Mouse (Mus musculus) large intestine, adult 2 months (tissue): ENCODE measurements at regions not wholly inside any gene's neighbourhood (a gene's known extent, or its start where the extent isn't known, plus 50 kb on each side); places are given as distances from the start of the nearest gene placed in this dataset.

Source experiments
- DNase-seq: peaks from one replicate; pipeline ENCODE4 v3.0.0-alpha.2; 2012; ENCODE audit warnings: low read depth, low spot score
- WGBS: fragments of 180-500 bp; shearing (Covaris S2); methylation state at CpG from one replicate; pipeline ENCODE4 v1.1.7; 2018; 5-methylcytosine and 5-hydroxymethylcytosine counted together

DNA sequence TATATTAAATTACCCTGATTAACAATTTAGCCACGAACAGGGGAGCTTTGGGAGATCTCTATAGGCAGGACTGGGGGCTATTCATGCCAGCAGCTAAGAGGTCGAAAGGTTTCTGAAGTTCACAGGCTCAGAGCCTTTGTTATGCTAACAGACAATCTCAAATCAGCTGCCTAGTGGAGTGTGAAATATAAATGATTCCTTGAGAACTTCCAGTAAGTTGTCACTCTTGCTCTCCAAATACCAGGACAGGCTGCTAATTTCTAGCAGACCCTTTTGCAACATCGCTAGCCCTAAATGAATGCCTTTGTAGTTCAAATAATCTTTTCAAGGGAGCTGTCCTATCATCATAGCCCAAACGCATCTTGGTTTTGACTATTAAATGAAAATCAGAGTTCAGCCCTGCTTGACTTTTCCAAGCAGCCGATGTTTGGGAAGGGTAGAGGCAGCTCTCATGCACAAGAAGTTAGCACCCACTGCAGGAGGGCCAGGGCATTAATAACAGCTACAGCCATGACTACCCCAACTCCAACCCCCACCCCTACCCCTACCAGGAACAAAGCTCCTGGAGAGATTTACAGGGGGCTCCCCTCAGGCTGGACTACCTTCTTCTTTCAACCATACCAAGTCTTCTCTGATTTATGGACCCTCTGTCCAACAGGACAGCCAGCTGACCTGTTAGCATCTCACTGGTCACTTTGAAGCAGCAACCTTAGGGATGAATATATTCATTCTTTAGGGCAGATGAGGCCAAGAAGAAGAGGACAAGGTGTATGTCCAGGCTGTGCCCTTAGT is 162.2 kb upstream of the Tmem161b start:
- WGBS = 37% methylated on average over 5 of the region's 5 CpGs

DNA sequence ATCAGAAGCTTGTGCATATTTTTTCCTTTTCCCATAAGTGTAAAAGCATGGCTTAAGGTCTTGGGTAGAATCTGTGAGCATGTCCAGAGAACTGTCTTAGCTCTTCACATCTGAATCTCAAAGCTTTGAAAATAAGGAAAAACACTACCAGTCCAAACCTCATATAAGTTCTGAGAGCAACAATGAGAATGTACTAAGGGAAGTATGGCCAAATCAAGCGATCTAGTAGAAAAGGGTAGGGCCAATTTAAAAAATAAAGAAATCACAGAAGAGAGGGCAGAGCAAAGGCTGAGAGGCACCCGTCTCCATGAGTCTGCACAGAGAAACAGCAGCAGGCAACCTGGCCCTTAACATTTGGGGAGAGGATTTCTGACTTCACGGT is 161.7 kb upstream of the Tmem161b start:
- no peak for DNase-seq
- 65% methylated on average over 3 of the region's 3 CpGs for WGBS

More for the DNA sequence above, 162.2 kb upstream of the Tmem161b start:
- no peak for DNase-seq

DNA sequence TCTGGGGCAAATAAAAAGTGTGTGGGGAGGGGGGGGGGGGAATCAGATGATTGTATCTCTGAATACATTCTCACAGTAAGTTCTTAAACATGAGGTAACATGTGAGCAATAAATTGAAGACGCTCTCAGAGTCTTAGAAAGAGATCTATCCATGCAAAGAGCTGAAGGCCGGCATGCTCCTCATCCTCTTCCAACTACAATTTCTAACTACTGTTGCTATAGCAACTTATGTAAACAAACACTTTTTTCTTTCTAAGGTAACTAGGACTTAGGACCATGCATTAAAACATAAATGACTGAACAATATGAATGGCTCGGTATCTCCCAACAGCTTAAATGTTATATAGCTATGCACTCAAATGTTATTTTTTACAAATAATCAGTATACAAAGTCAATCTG is 161.2 kb upstream of the Tmem161b start:
- no peak for DNase-seq
- 61% methylated on average over 3 of the region's 3 CpGs for WGBS

DNA sequence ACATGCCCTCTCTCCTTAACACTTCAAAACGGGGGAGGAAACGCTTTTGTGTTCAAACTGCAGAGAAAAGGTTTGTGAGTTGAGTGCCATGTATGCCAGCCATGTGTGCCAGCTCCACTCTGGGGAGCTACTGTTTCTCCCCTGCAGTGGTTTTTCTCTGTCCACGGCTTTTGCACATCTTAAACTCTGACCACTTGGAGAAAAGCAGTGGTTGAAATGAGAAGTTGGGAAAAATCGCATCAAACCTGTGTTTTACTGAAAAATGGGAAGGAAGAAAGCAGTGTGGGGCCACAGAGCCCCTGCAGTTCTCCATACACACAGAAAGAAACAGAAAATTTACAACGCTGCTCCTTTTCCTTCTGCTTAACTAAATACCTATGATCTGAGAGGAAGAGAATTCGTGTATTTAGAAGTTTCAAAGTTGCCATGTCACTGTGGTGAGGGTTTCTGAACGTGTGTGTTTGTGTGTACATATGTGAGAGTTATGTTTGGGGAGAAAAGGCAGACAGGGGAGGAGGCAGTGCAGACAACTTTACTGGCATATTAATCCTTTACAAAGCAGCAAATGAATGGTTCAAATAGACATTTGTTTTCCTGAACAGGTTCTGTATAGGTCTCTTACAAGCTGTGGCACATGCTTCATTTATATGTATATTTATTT is 160.1 kb upstream of the Tmem161b start:
- DNase-seq = no peak
- WGBS = 21% methylated on average over 7 of the region's 7 CpGs

DNA sequence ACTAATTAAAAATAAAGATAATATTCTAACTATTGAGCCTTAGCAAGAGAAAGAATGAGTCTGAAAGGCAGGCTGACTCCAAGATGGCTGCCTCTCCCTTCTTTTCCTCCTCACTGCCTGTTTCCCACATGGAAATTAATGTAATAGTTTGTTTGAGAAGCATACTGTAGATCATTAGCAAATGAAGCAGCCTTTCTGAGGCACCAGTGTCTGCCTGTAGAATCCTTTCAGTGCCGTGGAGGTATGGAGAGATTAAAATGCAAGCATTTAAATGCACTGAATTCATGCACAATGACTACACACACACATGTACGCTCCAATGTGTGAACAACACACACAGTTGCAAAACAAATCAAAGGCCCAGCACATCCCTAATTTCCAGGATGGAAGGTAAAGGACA is 159.5 kb upstream of the Tmem161b start:
- WGBS = 53% methylated on average over 2 of the region's 2 CpGs
- no peak for DNase-seq

DNA sequence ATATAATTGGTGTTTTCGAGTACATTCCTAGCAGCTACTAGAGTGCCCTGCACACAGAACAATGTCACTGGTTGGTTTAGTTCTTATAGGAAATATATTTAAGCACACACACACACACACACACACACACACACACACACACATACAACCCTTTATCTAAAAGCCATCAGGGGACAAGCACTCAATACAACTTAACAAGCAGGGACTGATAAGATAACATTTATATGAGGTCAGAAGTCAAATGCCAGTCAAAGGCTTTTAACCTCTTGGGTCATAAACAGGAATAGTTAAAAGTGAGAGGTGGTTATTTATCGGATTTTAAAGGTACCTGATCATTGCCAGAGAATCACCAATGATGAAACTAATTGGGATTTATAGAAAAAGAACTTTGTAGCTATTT is 158.7 kb upstream of the Tmem161b start:
- no peak for DNase-seq
- WGBS = 16% methylated on average over 2 of the region's 2 CpGs

DNA sequence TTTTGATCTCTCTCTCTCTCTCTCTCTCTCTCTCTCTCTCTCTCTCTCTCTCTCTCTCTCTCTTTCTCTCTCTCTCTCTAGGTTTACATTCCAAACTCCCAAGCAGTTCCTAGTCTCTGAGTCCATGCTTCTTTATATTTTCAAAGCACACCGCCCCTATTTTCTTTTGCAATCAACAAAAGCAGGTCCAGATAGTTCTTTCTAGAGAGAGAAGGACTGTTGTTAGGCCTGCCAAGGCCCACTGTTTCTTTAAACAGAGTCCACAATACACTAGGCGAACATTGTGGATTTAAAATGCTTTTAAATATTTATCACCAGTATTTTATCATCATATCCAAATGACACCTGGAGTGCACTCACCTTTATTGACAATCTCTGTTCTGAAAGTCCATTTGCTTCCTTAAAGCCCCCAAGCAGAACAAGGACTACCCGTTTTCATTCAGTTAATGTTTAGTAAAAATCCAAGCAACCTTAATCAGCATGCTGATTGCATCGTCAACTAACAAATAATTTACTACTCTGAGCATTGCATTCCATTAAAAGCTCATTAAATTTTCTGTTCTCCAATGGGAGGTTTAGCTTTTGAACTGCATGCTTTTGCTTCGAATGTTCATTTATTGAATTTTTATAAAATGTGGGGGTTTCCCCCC is 157.7 kb upstream of the Tmem161b start:
- DNase-seq = no peak

DNA sequence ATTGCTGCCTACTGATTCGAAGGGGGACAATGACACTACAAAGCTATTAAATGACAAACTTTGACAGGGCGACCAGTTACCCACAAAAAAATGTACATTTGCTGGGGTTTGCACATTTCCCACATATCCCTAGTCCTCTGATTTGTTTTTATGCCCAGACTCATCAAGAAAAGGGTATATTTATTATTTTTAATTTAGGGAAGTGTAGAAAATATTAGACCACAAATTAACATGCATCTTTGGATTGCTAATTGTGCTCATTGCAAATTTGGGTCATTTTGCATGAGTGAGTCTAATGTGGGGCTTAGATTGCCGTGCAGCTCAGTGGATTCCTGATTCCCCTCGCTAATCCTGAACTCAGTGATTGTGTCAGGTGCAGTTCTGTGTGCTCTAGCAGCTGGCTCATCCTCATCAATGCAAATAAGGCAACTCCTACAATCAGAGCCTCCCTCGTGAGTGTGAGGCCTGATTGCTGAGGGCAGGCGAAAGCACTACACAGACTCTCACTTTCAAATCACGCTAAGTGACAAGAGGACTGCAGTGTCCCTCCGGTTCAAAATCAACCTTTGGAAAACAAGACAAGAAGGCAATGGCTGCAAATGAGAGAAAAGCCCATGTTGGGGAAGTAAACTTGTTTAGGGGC is 156.7 kb upstream of the Tmem161b start:
- 47% methylated on average over 8 of the region's 8 CpGs for WGBS

More for the DNA sequence above, 157.7 kb upstream of the Tmem161b start:
- 33% methylated on average over 5 of the region's 5 CpGs for WGBS

DNA sequence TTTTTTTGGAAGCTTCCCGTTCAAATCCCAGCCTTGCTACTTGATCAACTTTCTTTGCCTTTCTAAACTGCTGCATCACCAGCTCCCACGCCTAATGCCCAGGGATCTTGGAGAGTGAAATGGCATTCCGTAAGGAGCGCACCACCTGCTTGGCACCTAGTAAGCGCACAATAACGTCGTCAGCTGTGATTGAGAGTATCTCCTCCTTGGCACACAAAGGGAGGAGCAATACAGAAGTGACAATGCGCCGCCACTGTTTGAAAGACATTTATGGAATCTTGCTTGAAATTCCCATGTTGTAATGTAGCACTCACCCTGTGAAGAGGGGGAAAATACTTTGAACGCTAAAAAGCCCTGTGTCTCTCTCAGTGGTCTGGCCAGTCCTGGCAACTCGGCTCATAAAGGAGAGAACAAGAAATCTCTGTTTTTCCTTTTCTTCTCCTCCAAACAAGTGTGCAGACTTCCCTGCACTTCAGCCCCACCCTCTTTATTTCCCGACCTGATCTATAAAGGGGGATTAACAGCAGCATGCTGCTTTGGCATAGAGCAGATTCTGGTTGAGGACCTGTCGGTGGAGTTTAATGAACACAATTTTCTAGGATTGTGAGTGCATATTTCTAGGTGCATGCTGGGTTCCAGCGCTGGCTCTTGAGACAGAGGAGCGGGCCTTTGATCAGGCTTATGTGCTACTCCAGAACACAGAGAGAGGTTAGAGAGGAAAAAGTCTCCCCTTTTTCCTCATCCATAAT is 155.7 kb upstream of the Tmem161b start:
- no peak for DNase-seq
- WGBS = 37% methylated on average over 15 of the region's 15 CpGs

More for the DNA sequence above, 156.7 kb upstream of the Tmem161b start:
- DNase-seq = no peak

DNA sequence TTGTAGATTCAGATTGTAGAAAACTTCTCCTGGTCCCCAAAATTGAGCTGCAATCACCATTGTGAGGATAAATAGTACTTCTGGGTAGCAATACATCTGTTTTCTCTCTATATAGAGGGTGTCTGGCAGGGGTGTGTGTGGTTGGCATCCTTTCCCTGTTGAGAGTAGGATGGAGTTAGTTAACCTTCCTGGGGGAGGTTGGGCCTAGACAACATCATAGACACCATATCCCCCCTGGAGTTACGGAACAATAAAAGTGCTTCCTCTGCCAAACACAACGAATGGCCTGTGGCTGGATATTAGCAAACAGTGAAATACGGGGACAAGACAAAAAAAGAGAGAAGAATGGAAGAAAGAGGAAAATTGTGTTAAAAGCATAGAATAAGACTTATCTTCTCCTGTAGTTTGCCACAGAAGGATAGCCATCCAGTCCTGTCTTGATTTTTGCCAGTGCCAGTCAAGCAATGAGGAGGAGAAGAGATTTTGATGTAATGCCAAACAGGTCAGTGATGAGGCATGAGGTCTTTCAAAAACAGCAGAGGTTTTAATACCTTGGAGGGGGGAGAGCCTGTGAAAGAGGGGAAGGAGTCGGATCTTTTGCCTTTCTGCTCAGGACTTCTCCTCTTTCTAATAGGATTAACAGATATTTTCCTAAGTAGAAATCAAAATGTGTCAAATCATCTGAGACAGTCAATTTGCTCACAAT is 155.0 kb upstream of the Tmem161b start:
- 45% methylated on average over 4 of the region's 4 CpGs for WGBS
- DNase-seq = no peak

DNA sequence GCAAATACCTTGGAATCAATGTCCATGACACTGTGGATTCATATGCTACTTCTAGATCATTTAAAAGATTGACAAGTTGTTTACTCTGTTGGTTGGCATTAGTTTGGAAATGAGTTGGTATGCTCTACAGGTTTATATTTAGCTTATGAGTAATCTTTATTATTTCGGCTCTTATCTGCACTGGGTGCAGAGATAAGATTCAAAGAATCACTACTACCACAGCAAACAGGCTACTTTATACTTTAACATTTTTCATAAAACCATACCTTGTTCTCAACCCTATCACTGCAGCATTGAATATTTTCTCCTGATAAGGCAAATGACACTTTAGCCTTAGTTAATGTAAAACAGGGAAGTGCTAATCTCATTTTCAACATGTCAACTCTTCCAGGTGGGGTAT is 153.7 kb upstream of the Tmem161b start:
- WGBS = 55% methylated on average over 1 of the region's 1 CpGs
- DNase-seq = no peak
